Mouse (Mus musculus) hindbrain, embryonic 12.5 days (tissue): ENCODE data around the gene B230118H07Rik. TPM values are rescaled to one million over a fixed set of nuclear protein-coding genes. Genes with fewer than 3 reads are reported as not detected.
A peak's percentile ranks its signal among the peaks of the same experiment; 100 is the strongest.

Experiments used
- ATAC-seq: fragments of 200-750 bp; cut with Nextera tagmentation; 2 replicates; pipeline ENCODE4 v1.8.0; 2017; ENCODE audit warnings: moderate TSS enrichment; ENCODE audit not compliant: low FRiP score
- H3K27ac ChIP-seq: fragments of 300-500 bp; sonication (generic); 2 replicates; pipeline ENCODE4 v1.5.1; 2016; ENCODE audit warnings: mild to moderate bottlenecking
- H3K27me3 ChIP-seq: fragments of 300-500 bp; sonication (generic); 2 replicates; pipeline ENCODE4 v1.6.1; 2016; ENCODE audit warnings: mild to moderate bottlenecking
- H3K36me3 ChIP-seq: fragments of 300-500 bp; sonication (generic); 2 replicates; pipeline ENCODE4 v1.6.1; 2016; ENCODE audit warnings: mild to moderate bottlenecking
- H3K4me1 ChIP-seq: fragments of 300-500 bp; sonication (generic); 2 replicates; pipeline ENCODE4 v1.6.1; 2016
- H3K4me2 ChIP-seq: fragments of 300-500 bp; sonication (generic); replicated peaks from 2 replicates; pipeline ENCODE4 v1.6.1; 2016; ENCODE audit warnings: mild to moderate bottlenecking
- H3K4me3 ChIP-seq: fragments of 300-500 bp; sonication (generic); 2 replicates; pipeline ENCODE4 v1.5.1; 2016; ENCODE audit warnings: mild to moderate bottlenecking
- H3K9ac ChIP-seq: fragments of 300-500 bp; sonication (generic); 2 replicates; pipeline ENCODE4 v1.6.1; 2016; ENCODE audit warnings: mild to moderate bottlenecking, moderate library complexity
- H3K9me3 ChIP-seq: fragments of 300-500 bp; sonication (generic); replicated peaks from 2 replicates; pipeline ENCODE4 v1.6.1; 2016; ENCODE audit warnings: mild to moderate bottlenecking
- WGBS: fragments of 180-500 bp; shearing (Covaris S2); methylation state at CpG from one replicate; pipeline ENCODE4 v1.1.7; 2016; 5-methylcytosine and 5-hydroxymethylcytosine counted together
- polyA plus RNA-seq: library from polyadenylated mRNA; unstranded; fragments of >200 nt; fragmentation: Nextera tagmentation; extraction: Ambion mirVana; gene quantifications from 2 replicates; pipeline ENCODE4 v1.2.1, GENCODE M21; 2016

B230118H07Rik gene
- polyA plus RNA-seq, 1 experiment from 2014 or later = 57.7 TPM

GRCm38 (mm10) chr2:101628297-101629236 is 20.8 kb downstream of the B230118H07Rik start:
- Histone ChIP-seq H3K4me3 (peak overlapping the region; percentile 62), H3K27ac (peak overlapping the region; percentile 92), H3K4me2 (peak overlapping the region; percentile 66), H3K4me1 (peaks cover 16% of the 10 kb centered on the region), H3K36me3 (no peaks in the 10 kb centered on the region), H3K27me3 (no peaks in the 10 kb centered on the region), H3K9ac (peak overlapping the region; percentile 73), H3K9me3 (no peaks in the 10 kb centered on the region)
- WGBS = under 1% methylated on average over 31 of the region's 31 CpGs
- peak; percentile 98 for ATAC-seq

- no peaks in the 10 kb centered on the region for H3K27me3 ChIP-seq
- H3K4me2 ChIP-seq = no peak overlapping the region
- no peak for ATAC-seq
Observed at GRCm38 (mm10) chr2:101627227-101627626, 22.1 kb downstream of the B230118H07Rik start.

GRCm38 (mm10) chr2:101624526-101624925 is 24.8 kb downstream of the B230118H07Rik start, which contains the start of gene Rag2:
TSS of gene Rag2 (plus strand) at chr2:101624718.
- no peak for ATAC-seq
- 59% methylated on average over 4 of the region's 4 CpGs for WGBS
- H3K9ac ChIP-seq = no peak within 1 kb of the TSS

More at GRCm38 (mm10) chr2:101627227-101627626, 22.1 kb downstream of the B230118H07Rik start:
- Histone ChIP-seq H3K9me3 (no peaks in the 10 kb centered on the region), H3K36me3 (no peaks in the 10 kb centered on the region), H3K4me3 (no peak overlapping the region), H3K27ac (no peak overlapping the region), H3K4me1 (peaks cover 16% of the 10 kb centered on the region), H3K9ac (no peak overlapping the region)

DNA sequence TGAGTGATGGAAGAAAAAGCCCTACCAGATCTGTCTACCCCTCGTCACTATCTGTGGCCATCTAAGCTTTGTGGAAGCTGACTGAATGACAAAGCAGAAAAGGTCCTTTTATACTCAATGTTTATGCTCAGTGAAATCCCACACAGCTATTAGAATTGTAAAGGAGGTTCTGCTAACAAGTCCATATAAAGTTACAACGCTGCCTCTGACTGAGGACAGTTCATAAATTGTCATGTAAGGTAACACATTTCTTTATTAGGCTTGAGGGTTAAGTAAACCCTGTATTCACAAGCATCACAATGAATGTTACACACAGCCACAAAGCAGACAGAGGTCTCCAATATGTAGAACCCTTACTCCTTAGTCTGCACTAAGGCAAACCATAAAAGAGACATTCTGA is 25.3 kb downstream of the B230118H07Rik start:
- H3K27me3 ChIP-seq = no peaks in the 10 kb centered on the region
- no peak overlapping the region for H3K4me2 ChIP-seq
- no peak overlapping the region for H3K4me3 ChIP-seq
- WGBS = 34% methylated on average over 2 of the region's 2 CpGs
- H3K36me3 ChIP-seq = no peaks in the 10 kb centered on the region
- no peak for ATAC-seq
- H3K27ac ChIP-seq = no peak overlapping the region
- H3K9ac ChIP-seq = no peak overlapping the region
- H3K9me3 ChIP-seq = no peaks in the 10 kb centered on the region
- H3K4me1 ChIP-seq = peaks cover 13% of the 10 kb centered on the region

More at GRCm38 (mm10) chr2:101624526-101624925, 24.8 kb downstream of the B230118H07Rik start, which contains the start of gene Rag2:
- no peak within 1 kb of the TSS for H3K27ac ChIP-seq
- H3K4me3 ChIP-seq = no peak within 1 kb of the TSS
- no peak within 1 kb of the TSS for H3K4me2 ChIP-seq
- H3K36me3 ChIP-seq = no peaks in the 10 kb centered on the region
- H3K4me1 ChIP-seq = peaks cover 16% of the 10 kb centered on the region
- H3K27me3 ChIP-seq = no peaks in the 10 kb centered on the region
- no peaks in the 10 kb centered on the region for H3K9me3 ChIP-seq

DNA sequence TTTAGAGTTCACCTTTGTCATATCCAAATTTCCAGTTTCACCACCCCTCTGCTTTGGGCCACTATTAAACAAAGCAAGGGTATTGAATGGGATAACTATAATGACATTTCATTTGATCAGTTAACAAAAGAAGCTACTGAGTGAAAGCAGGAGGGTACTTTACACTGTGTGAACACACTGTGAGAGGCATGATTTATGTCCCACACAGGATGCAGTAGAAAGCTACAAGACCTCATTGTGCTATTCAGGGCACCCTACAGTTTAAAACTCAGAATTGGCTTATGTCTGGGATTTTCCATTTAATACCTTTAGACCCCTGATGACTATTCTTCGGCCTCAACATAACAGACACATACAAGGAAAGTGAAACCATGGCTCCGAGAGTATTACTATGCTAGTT is 26.3 kb downstream of the B230118H07Rik start:
- Histone ChIP-seq H3K27ac (no peak overlapping the region), H3K4me2 (no peak overlapping the region), H3K27me3 (no peaks in the 10 kb centered on the region), H3K4me1 (peaks cover 13% of the 10 kb centered on the region), H3K9ac (no peak overlapping the region), H3K9me3 (no peaks in the 10 kb centered on the region), H3K4me3 (no peak overlapping the region), H3K36me3 (no peaks in the 10 kb centered on the region)
- 62% methylated on average over 2 of the region's 2 CpGs for WGBS
- ATAC-seq = no peak

DNA sequence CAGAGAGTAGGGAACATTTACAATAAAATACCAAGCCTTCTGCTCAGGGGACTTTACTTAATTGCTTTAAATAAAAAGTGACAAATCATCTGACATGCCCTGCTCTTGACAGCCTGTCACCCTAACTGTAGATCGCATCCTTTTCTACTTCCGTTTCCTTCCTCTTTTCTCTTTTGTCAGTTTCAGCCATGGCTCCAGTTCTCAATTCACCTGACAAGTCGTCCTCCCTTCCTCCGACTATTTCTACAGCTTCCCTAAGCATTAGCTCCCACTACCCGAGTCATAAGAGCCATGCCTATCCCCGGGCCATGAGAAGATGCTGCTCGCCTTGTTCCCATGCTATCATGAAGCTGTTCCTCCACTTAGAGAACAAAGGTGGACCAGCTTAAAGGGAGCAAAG is 27.7 kb downstream of the B230118H07Rik start:
- Histone ChIP-seq H3K36me3 (no peaks in the 10 kb centered on the region), H3K9ac (no peak overlapping the region), H3K27ac (no peak overlapping the region), H3K27me3 (no peaks in the 10 kb centered on the region), H3K9me3 (no peaks in the 10 kb centered on the region), H3K4me1 (peaks cover 9% of the 10 kb centered on the region), H3K4me3 (no peak overlapping the region), H3K4me2 (no peak overlapping the region)
- no peak for ATAC-seq
- WGBS = 73% methylated on average over 7 of the region's 7 CpGs

GRCm38 (mm10) chr2:101620899-101621298 is 28.4 kb downstream of the B230118H07Rik start:
- H3K36me3 ChIP-seq = no peaks in the 10 kb centered on the region
- 80% methylated on average over 3 of the region's 3 CpGs for WGBS
- no peak for ATAC-seq

DNA sequence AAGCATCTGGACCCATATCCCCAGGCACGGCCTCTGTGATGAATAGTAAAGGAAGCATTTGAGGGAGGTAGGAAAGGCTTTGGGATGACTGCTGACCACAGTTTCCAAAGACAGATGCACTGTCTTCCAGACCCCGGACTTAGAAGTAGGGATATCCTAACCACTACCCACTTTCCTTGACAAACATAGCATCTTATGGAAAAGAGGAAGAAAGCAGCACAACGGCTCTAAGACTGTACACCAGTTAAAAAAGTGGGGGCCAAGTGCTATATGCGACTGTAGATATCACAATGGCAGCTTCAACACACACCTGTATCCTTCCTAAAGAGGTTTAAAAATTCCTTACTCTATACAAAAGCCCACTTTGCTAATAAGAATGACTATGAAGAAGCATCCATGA is 31.0 kb downstream of the B230118H07Rik start:
- no peak for ATAC-seq
- H3K36me3 ChIP-seq = no peaks in the 10 kb centered on the region
- no peaks in the 10 kb centered on the region for H3K9me3 ChIP-seq
- H3K4me3 ChIP-seq = no peak overlapping the region
- WGBS = 92% methylated on average over 4 of the region's 4 CpGs
- H3K4me1 ChIP-seq = peaks cover 6% of the 10 kb centered on the region; the same call in 1 of the 2 replicates
- no peak overlapping the region for H3K27ac ChIP-seq
- H3K4me2 ChIP-seq = no peak overlapping the region
- no peak overlapping the region for H3K9ac ChIP-seq
- H3K27me3 ChIP-seq = no peaks in the 10 kb centered on the region

More at GRCm38 (mm10) chr2:101620899-101621298, 28.4 kb downstream of the B230118H07Rik start:
- H3K9me3 ChIP-seq = no peaks in the 10 kb centered on the region
- H3K4me2 ChIP-seq = no peak overlapping the region
- H3K27me3 ChIP-seq = no peaks in the 10 kb centered on the region
- no peak overlapping the region for H3K4me3 ChIP-seq
- no peak overlapping the region for H3K9ac ChIP-seq
- H3K4me1 ChIP-seq = peaks cover 9% of the 10 kb centered on the region
- no peak overlapping the region for H3K27ac ChIP-seq

DNA sequence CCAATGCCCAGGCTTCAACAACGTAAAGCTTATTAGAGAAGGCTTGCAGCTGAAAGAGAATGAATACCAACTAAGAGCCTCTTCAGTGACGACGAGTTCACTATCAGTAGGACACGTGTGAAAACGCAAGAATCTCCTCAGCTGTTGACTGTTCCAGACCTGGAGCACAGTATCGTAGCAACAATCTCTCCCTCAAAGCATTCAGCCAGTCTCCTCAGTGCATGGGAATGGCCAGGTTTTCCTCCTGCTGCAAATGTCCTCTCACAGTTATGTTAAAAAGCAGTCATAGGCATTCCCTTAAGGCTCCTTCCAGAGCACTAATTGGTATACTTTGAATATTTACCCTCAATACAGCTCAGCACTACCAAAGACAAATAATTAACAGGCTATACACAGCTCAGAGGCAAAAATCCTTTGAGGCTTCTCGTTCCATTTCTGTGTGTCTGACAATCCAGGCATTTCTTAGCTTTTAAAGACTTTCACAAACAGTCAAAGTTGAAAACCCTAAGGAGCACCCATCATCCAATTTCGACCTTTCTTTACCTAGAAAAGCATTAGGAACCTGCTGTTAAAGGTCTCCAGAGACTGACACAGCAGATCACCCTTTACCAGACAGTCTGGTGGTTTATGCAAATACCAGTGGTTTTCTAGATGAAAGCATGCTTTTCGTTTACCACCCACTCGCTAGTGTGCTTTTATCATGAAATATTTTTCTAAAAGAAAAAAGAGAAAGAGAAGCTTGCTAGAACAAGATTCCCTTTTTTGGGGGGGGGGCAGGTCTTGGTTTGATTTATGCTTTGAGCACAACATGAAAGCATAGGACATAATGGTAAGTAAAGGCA is 33.6 kb downstream of the B230118H07Rik start:
- Histone ChIP-seq H3K9me3 (no peaks in the 10 kb centered on the region), H3K4me3 (no peak overlapping the region), H3K4me1 (peaks cover 6% of the 10 kb centered on the region; the same call in 1 of the 2 replicates), H3K4me2 (no peak overlapping the region), H3K36me3 (no peaks in the 10 kb centered on the region), H3K27me3 (no peaks in the 10 kb centered on the region), H3K27ac (no peak overlapping the region), H3K9ac (no peak overlapping the region)
- WGBS = 82% methylated on average over 10 of the region's 10 CpGs
- ATAC-seq = no peak

DNA sequence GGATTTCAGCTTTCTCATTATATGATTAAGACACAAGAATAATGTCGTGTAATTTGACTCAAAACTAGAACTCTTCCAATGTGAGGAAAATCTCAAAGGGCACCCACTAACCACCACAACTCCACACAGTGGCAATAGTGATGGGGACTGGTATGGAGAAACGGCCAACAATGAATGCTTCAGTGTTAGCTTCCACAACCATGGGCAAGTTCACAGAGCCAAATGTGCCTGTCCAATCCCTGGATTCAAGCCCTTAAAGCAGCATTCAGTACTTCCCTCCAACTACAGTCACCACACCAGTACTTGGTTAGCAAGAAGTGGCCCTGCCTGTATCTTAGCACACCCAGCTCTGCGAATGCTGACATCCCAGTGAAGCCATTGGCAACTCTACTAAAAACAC is 38.5 kb downstream of the B230118H07Rik start:
- H3K36me3 ChIP-seq = no peaks in the 10 kb centered on the region
- no peak overlapping the region for H3K9ac ChIP-seq
- H3K27ac ChIP-seq = no peak overlapping the region
- 90% methylated on average over 3 of the region's 3 CpGs for WGBS
- H3K4me2 ChIP-seq = no peak overlapping the region
- peaks cover 9% of the 10 kb centered on the region for H3K4me1 ChIP-seq
- no peak overlapping the region for H3K4me3 ChIP-seq
- no peak for ATAC-seq
- H3K27me3 ChIP-seq = no peaks in the 10 kb centered on the region
- H3K9me3 ChIP-seq = no peaks in the 10 kb centered on the region

DNA sequence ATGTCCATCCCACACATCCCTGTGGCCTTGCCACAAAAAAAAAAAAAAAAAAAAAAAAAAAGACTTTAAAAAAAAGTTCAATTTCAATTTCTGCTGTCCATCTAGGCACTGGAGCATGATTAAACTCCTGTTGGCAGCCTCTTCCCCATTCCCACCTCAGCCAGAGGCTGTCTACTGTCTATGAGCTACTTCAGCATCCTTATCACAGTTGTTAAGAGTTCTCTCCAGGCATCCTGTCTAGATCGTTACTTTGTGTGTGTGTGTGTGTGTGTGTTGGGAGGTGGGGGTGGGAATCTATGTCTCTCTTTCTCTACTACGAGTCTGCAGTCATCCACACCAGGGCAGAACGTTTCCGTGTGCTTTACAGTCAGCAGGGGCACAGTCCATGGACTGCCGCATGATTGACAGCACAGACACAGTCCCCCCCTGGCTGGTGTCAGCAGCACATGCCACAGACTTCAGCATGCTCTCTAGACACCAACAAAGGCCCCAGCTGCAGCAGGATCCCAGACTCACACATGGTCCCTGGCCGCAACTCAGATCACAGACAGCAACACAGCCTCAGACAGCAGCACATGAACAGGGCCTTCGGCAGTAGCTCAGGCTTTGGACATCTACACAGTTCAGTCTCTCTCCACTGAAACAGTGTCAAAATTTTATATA is 41.0 kb downstream of the B230118H07Rik start:
- H3K4me1 ChIP-seq = peaks cover 4% of the 10 kb centered on the region
- H3K4me2 ChIP-seq = no peak overlapping the region
- ATAC-seq = peak; percentile 95
- H3K27me3 ChIP-seq = no peaks in the 10 kb centered on the region
- H3K4me3 ChIP-seq = no peak overlapping the region
- H3K36me3 ChIP-seq = no peaks in the 10 kb centered on the region
- 39% methylated on average over 7 of the region's 7 CpGs for WGBS
- H3K9me3 ChIP-seq = no peaks in the 10 kb centered on the region
- H3K9ac ChIP-seq = no peak overlapping the region
- peak overlapping the region; percentile 40; the same call in 1 of the 2 replicates for H3K27ac ChIP-seq

- Histone ChIP-seq H3K27me3 (no peaks in the 10 kb centered on the region), H3K27ac (no peak overlapping the region), H3K4me2 (no peak overlapping the region), H3K9ac (no peak overlapping the region), H3K36me3 (no peaks in the 10 kb centered on the region), H3K4me3 (no peak overlapping the region), H3K9me3 (no peaks in the 10 kb centered on the region), H3K4me1 (peaks cover 10% of the 10 kb centered on the region; the same call in 1 of the 2 replicates)
- WGBS = 94% methylated on average over 1 of the region's 1 CpGs
- no peak for ATAC-seq
Observed at GRCm38 (mm10) chr2:101603099-101603498, 46.2 kb downstream of the B230118H07Rik start.
